Mouse (Mus musculus): ENCODE results near the gene Map3k6.

- TF ChIP-seq CTCF (IDR thresholded peaks at IDR 0.05; ENCODE audit: low read depth) (no peak), EP300 (IDR thresholded peaks at IDR 0.05; ENCODE audit: low read depth) (no peak)
Measured at GRCm38 (mm10) chr4:133253412-133253811, 12.8 kb downstream of the Map3k6 start.

All from heart, postnatal 0 days (tissue).